Mouse (Mus musculus) thymus, adult 2 months (tissue): Measurements from ENCODE around the gene Pcyt1a.

Source experiments
- CTCF ChIP-seq: fragments of 200-500 bp; IDR thresholded peaks from 2 replicates; pipeline ENCODE4 v1.5.1; 2012; ENCODE audit warnings: mild to moderate bottlenecking, control low read depth, low read length, moderate library complexity, borderline replicate concordance; ENCODE audit not compliant: control insufficient read depth, poor library complexity, insufficient read depth; ENCODE audit errors: extremely low read depth
- POLR2A ChIP-seq: fragments of 200-500 bp; IDR thresholded peaks from 2 replicates; pipeline ENCODE4 v1.6.1; 2012; ENCODE audit warnings: mild to moderate bottlenecking, low read length, control low read depth, moderate library complexity; ENCODE audit not compliant: control insufficient read depth, poor library complexity, insufficient read depth; ENCODE audit errors: extremely low read depth

GRCm38 (mm10) chr16:32464908-32465307 is 34.2 kb downstream of the Pcyt1a start:
- no peak for TF ChIP-seq POLR2A
- TF ChIP-seq CTCF, result no peak
